Mouse (Mus musculus): ENCODE results near the gene Olfr311.

Gene Olfr311

GRCm38 (mm10) chr11:58870961-58871360 is 31.9 kb downstream of the Olfr311 start:
- in situ Hi-C loops (cut with MseI, MboI): no loop called here

- in situ Hi-C loops (cut with MseI, MboI): no loop called here
Measured at GRCm38 (mm10) chr11:58883756-58884155, 44.7 kb downstream of the Olfr311 start.

GRCm38 (mm10) chr11:58890511-58890910 is 51.5 kb downstream of the Olfr311 start:
- in situ Hi-C loops (cut with MseI, MboI): no loop called here

Data from mouse trophoblast stem cell (cell line).